ENCODE assay signal across 8 mouse cellular contexts in genomic region chr11:78560447-78560846, GRCm38 (mm10). TPM values are rescaled to one million over a fixed set of nuclear protein-coding genes. Genes with fewer than 3 reads are reported as not detected.
DNase-seq lines count a peak whose midpoint lies in the region; ATAC-seq lines count a peak whose summit lies in the region.
"Had no signal": no experiment of that assay in that cellular context is flagged by ENCODE, and none has a peak within 500 bp of the region (broad histone marks: within the 10 kb centered on the region; RNA-seq: fewer than 3 reads in every experiment).

No protein-coding gene starts in this region.

- DNase-seq in NIH3T3 (ENCODE audit: low read depth): peak; percentile 89
- peak; percentile 66 for DNase-seq in c-Kit-positive CD71-positive TER-119-negative erythroid progenitor cells, embryonic 14.5 days (ENCODE audit: low read depth)
- peak; percentile 89 for DNase-seq in hindbrain, embryonic 14.5 days (ENCODE audit: low spot score)
- peak; percentile 69 to 84 for DNase-seq in layer of hippocampus, postnatal 14 days (ENCODE audit: low spot score in 2 of 2)
- DNase-seq in lung, postnatal 14 days: peak; percentile 89
- peak; percentile 88 to 89 for DNase-seq in right cerebral cortex, postnatal 10 days (ENCODE audit: low spot score in 2 of 2)

- no peak overlapping the region for H3K4me3 ChIP-seq in forebrain, embryonic 16.5 days (replicated peaks; ENCODE audit: low read length)
- H3K4me3 ChIP-seq in hindbrain, embryonic 14.5 days (replicated peaks; ENCODE audit: low read length): no peak overlapping the region
- H3K4me3 ChIP-seq: liver, embryonic 15.5 days had no signal

- WGBS in forebrain, embryonic 16.5 days: 20% methylated on average over 4 of the region's 4 CpGs
- WGBS in hindbrain, embryonic 14.5 days: 15% methylated on average over 4 of the region's 4 CpGs

- H3K4me2 ChIP-seq in forebrain, embryonic 16.5 days (ENCODE audit: low read length): no peak overlapping the region
- no peak overlapping the region for H3K4me2 ChIP-seq in hindbrain, embryonic 14.5 days (replicated peaks)
- H3K4me2 ChIP-seq: liver, embryonic 15.5 days had no signal

- H3K9ac ChIP-seq in forebrain, embryonic 16.5 days (replicated peaks; ENCODE audit: low read depth, low read length): no peak overlapping the region
- H3K9ac ChIP-seq in hindbrain, embryonic 14.5 days: no peak overlapping the region
- H3K9ac ChIP-seq: liver, embryonic 15.5 days had no signal

- H3K27ac ChIP-seq in forebrain, embryonic 16.5 days (ENCODE audit: low read length): no peak overlapping the region
- H3K27ac ChIP-seq in hindbrain, embryonic 14.5 days: no peak overlapping the region
- H3K27ac ChIP-seq: liver, embryonic 15.5 days had no signal

- ATAC-seq in forebrain, embryonic 16.5 days: peak; percentile 82
- peak; percentile 62; the same call in 1 of the 2 replicates for ATAC-seq in hindbrain, embryonic 14.5 days (ENCODE audit: low FRiP score)

- no peaks in the 10 kb centered on the region for H3K4me1 ChIP-seq in forebrain, embryonic 16.5 days (replicated peaks; ENCODE audit: control insufficient read depth, insufficient read depth, low read length)
- H3K4me1 ChIP-seq in hindbrain, embryonic 14.5 days (replicated peaks; ENCODE audit: control insufficient read depth, insufficient read depth, low read length): no peaks in the 10 kb centered on the region

- H3K36me3 ChIP-seq in forebrain, embryonic 16.5 days (ENCODE audit: control insufficient read depth, insufficient read depth): no peaks in the 10 kb centered on the region
- H3K36me3 ChIP-seq in hindbrain, embryonic 14.5 days (replicated peaks; ENCODE audit: control insufficient read depth, insufficient read depth): no peaks in the 10 kb centered on the region; the same call in 1 of the 2 replicates
- H3K36me3 ChIP-seq: liver, embryonic 15.5 days had no signal

- no peaks in the 10 kb centered on the region for H3K27me3 ChIP-seq in forebrain, embryonic 16.5 days (replicated peaks; ENCODE audit: control insufficient read depth, insufficient read depth, low read length)
- no peaks in the 10 kb centered on the region for H3K27me3 ChIP-seq in hindbrain, embryonic 14.5 days (ENCODE audit: control insufficient read depth, insufficient read depth, low read length)
- H3K27me3 ChIP-seq: liver, embryonic 15.5 days had no signal

- H3K9me3 ChIP-seq in forebrain, embryonic 16.5 days (ENCODE audit: control insufficient read depth, low read length): no peaks in the 10 kb centered on the region
- no peaks in the 10 kb centered on the region for H3K9me3 ChIP-seq in hindbrain, embryonic 14.5 days (ENCODE audit: control insufficient read depth, low read length)
- H3K9me3 ChIP-seq: liver, embryonic 15.5 days had no signal

RNA-seq across cellular contexts. Expression of gene Tmem97, which starts 9.9 kb away (rescaled TPM):
- polyA plus RNA-seq in forebrain, embryonic 16.5 days (2015; fragmentation: Nextera tagmentation; extraction: Ambion mirVana): 31.1 and 34.9 TPM in 2 replicates
- 38.2 and 49.3 TPM in 2 replicates for polyA plus RNA-seq in hindbrain, embryonic 14.5 days (2014; fragmentation: Nextera tagmentation; extraction: Ambion mirVana)
- total RNA-seq in layer of hippocampus, postnatal 14 days (2021): 10 to 100 TPM; 13.3 to 19.0 TPM

RNA-seq across cellular contexts. Expression of gene Ift20, which starts 24.3 kb away (rescaled TPM):
- 111 and 117 TPM in 2 replicates for polyA plus RNA-seq in forebrain, embryonic 16.5 days (2015; fragmentation: Nextera tagmentation; extraction: Ambion mirVana)
- 120 and 123 TPM in 2 replicates for polyA plus RNA-seq in hindbrain, embryonic 14.5 days (2014; fragmentation: Nextera tagmentation; extraction: Ambion mirVana)
- total RNA-seq in layer of hippocampus, postnatal 14 days (2021): 10 to 100 TPM; 73.7 to 79.8 TPM

RNA-seq across cellular contexts. Expression of gene Tnfaip1, which starts 24.3 kb away (rescaled TPM):
- polyA plus RNA-seq in forebrain, embryonic 16.5 days (2015; fragmentation: Nextera tagmentation; extraction: Ambion mirVana): 71.5 and 71.8 TPM in 2 replicates
- 59.2 and 64.0 TPM in 2 replicates for polyA plus RNA-seq in hindbrain, embryonic 14.5 days (2014; fragmentation: Nextera tagmentation; extraction: Ambion mirVana)
- 10 to 100 TPM; 38.1 to 40.9 TPM for total RNA-seq in layer of hippocampus, postnatal 14 days (2021)

RNA-seq across cellular contexts. Expression of gene Poldip2, which starts 48.5 kb away (rescaled TPM):
- polyA plus RNA-seq in forebrain, embryonic 16.5 days (2015; fragmentation: Nextera tagmentation; extraction: Ambion mirVana): 209 and 214 TPM in 2 replicates
- 168 and 176 TPM in 2 replicates for polyA plus RNA-seq in hindbrain, embryonic 14.5 days (2014; fragmentation: Nextera tagmentation; extraction: Ambion mirVana)
- 100 to 1,000 TPM; 118 to 120 TPM for total RNA-seq in layer of hippocampus, postnatal 14 days (2021)

RNA-seq across cellular contexts. Expression of gene Tmem199, which starts 48.5 kb away (rescaled TPM):
- polyA plus RNA-seq in forebrain, embryonic 16.5 days (2015; fragmentation: Nextera tagmentation; extraction: Ambion mirVana): 78.8 and 86.3 TPM in 2 replicates
- 96.1 and 101 TPM in 2 replicates for polyA plus RNA-seq in hindbrain, embryonic 14.5 days (2014; fragmentation: Nextera tagmentation; extraction: Ambion mirVana)
- total RNA-seq in layer of hippocampus, postnatal 14 days (2021): 10 to 100 TPM; 36.0 to 40.7 TPM
